Mouse (Mus musculus) heart, postnatal 4 days (tissue): Measurements from ENCODE around the gene Nrcam. TPM values are rescaled to one million over a fixed set of nuclear protein-coding genes. Genes with fewer than 3 reads are reported as not detected.

Source experiments
- DNase-seq: peaks from one replicate; pipeline ENCODE4 v3.0.0; 2021
- total RNA-seq, 2 experiments: library from RNA; stranded (reverse); gene quantifications; 2 replicates each; pipeline ENCODE4 v1.2.3; 2021

Nrcam gene
- total RNA-seq, 2 experiments from 2014 or later = 0.62 to 1.5 TPM

- no peak for DNase-seq
Observed at GRCm38 (mm10) chr12:44639341-44639921, 310.7 kb downstream of the Nrcam start.

DNA sequence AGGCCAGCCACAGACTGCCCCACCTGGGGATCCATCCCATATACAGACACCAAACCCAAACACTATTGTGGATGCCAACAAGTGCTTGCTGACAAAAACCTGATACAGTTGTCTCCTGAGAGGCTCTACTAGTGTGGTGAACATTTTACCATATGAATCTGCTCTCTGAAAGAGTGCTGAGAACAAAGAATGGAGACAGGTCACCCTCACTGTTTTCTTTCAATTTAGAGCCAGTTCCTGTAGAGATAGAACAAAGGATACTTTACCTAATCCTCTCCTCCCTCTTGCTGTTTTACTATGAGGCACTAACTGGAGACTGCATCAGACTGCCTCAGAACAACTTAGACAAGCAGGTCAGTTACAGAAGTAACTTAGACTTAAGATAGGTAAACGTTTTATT is 311.9 kb downstream of the Nrcam start:
- DNase-seq = no peak

Other genes starting within 250 kb of the Nrcam start
- 10 to 100 TPM; 14.2 to 15.9 TPM for gene Dnajb9, start 118.6 kb upstream of the Nrcam start, total RNA-seq
- gene Pnpla8, start 107.5 kb upstream of the Nrcam start, total RNA-seq = 10 to 100 TPM; 72.9 to 80.3 TPM